Mouse (Mus musculus) cerebellum, adult 11-12 months (tissue): ENCODE results near the gene 5031439G07Rik.

Experiments used
- DNase-seq: peaks from one replicate; pipeline ENCODE4 v3.0.0; 2022

Gene 5031439G07Rik

GRCm38 (mm10) chr15:84994498-84994897 is 6.1 kb upstream of the 5031439G07Rik start:
- DNase-seq: no peak

- DNase-seq: peak; percentile 31
Measured at GRCm38 (mm10) chr15:84989771-84990170, 1.4 kb upstream of the 5031439G07Rik start.

- DNase-seq: no peak
Measured at GRCm38 (mm10) chr15:84989098-84989497, 747 bp upstream of the 5031439G07Rik start.

- peak; percentile 66 for DNase-seq
Measured at GRCm38 (mm10) chr15:84987020-84987815, 1.1 kb downstream of the 5031439G07Rik start.

- DNase-seq: peak; percentile 15
Measured at GRCm38 (mm10) chr15:84986171-84987019, 2.0 kb downstream of the 5031439G07Rik start.

GRCm38 (mm10) chr15:84985516-84986160 is 2.7 kb downstream of the 5031439G07Rik start:
- DNase-seq: no peak

- DNase-seq: no peak
Measured at GRCm38 (mm10) chr15:84983721-84984120, 4.6 kb downstream of the 5031439G07Rik start.

- no peak for DNase-seq
Measured at GRCm38 (mm10) chr15:84982888-84983287, 5.5 kb downstream of the 5031439G07Rik start.

GRCm38 (mm10) chr15:84981609-84982313 is 6.6 kb downstream of the 5031439G07Rik start:
- no peak for DNase-seq

GRCm38 (mm10) chr15:84975729-84976128 is 12.6 kb downstream of the 5031439G07Rik start:
- DNase-seq: no peak

GRCm38 (mm10) chr15:84973544-84973871 is 14.8 kb downstream of the 5031439G07Rik start:
- DNase-seq: no peak

GRCm38 (mm10) chr15:84972860-84973543 is 15.3 kb downstream of the 5031439G07Rik start:
- peak; percentile 71 for DNase-seq

GRCm38 (mm10) chr15:84968534-84968933 is 19.8 kb downstream of the 5031439G07Rik start:
- no peak for DNase-seq

GRCm38 (mm10) chr15:84965575-84966360 is 22.6 kb downstream of the 5031439G07Rik start:
- no peak for DNase-seq

- DNase-seq: no peak
Measured at GRCm38 (mm10) chr15:84964771-84965170, 23.6 kb downstream of the 5031439G07Rik start.

- DNase-seq: no peak
Measured at GRCm38 (mm10) chr15:84962518-84962917, 25.8 kb downstream of the 5031439G07Rik start.

- DNase-seq: peak; percentile 66
Measured at GRCm38 (mm10) chr15:84960692-84961091, 27.7 kb downstream of the 5031439G07Rik start.

- no peak for DNase-seq
Measured at GRCm38 (mm10) chr15:84959891-84960290, 28.5 kb downstream of the 5031439G07Rik start.

- DNase-seq: no peak
Measured at GRCm38 (mm10) chr15:84958331-84958730, 30.0 kb downstream of the 5031439G07Rik start.

- no peak for DNase-seq
Measured at GRCm38 (mm10) chr15:84957851-84958250, 30.5 kb downstream of the 5031439G07Rik start.

GRCm38 (mm10) chr15:84953259-84953658 is 35.1 kb downstream of the 5031439G07Rik start:
- no peak for DNase-seq
